Mouse (Mus musculus) lung, postnatal 4 days (tissue): ENCODE measurements at regions not wholly inside any gene's neighbourhood (a gene's known extent, or its start where the extent isn't known, plus 50 kb on each side); places are given as distances from the start of the nearest gene placed in this dataset.

ENCODE experiments used
- DNase-seq, 2 experiments: peaks; one replicate each; pipeline ENCODE4 v3.0.0; 2021

DNA sequence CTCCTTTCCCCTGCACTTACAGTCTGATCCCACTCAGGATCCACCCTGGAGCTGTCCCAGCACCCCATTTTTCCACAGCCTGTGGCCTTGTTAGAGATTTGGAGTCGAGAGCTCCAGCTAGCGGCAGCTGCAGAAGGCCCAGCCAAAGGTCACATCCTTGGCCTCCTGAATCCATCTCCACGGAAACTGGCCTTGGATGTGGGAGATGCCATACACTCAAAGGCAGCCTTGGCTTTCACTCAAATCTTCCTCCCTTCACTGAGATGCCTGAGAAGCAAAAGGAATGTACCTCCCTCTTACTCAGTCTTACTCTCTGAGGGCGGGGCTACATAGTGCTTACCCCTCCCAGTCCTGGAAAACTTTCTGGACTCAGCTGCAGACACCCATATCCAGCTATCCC is 56.2 kb upstream of the Ky start:
- DNase-seq, result no peak

DNA sequence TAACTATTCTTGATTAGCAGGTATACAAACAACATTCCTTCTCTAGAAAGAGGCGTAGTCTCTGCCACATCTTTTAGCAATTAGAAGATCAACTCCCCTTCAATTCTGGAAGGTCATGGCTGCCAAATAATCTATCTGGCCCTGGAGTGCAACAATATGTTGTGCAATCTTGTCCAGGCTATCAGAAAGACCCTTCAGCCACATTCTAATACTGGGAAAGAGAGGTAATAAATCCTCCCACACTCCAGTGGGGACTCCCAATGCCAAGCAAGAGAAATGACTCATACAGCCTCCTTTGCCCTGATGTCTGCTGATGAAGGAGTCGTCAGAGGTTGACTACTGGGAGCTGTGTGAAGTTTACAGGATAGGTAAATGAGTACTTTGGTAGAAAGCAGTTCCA is 59.5 kb upstream of the Ky start:
- DNase-seq, result no peak

- DNase-seq, result peak in 1 of 2 experiments; percentile 42
Measured at GRCm38 (mm10) chr9:102442198-102442842, 63.2 kb upstream of the Ky start.

GRCm38 (mm10) chr9:102437641-102438040 is 67.9 kb upstream of the Ky start:
- DNase-seq, result peak in 1 of 2 experiments; percentile 28

- no peak for DNase-seq
Measured at GRCm38 (mm10) chr9:102436378-102436777, 69.2 kb upstream of the Ky start.

DNA sequence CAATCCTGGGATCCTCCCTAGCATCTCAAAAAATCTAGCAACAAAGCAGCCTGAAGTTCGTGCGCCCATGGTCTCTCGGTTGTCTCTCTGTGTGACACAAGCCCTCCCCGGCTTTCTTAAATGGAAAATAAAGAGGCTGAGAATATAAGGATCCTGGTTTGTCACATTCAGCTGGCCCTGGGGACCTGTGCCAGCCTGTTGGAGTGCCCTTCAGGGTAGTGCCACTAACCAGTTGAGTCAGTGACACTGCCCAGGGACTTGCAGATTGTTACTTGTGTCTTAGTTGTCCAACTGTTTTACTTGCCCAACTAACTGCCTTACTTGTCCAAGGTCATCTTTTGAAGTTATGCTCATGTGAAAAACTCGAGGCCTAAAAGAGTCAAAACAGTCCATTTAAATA is 73.5 kb upstream of the Ephb1 start:
- DNase-seq, result no peak

GRCm38 (mm10) chr9:102424672-102425345 is 70.3 kb upstream of the Ephb1 start:
- DNase-seq, result no peak

DNA sequence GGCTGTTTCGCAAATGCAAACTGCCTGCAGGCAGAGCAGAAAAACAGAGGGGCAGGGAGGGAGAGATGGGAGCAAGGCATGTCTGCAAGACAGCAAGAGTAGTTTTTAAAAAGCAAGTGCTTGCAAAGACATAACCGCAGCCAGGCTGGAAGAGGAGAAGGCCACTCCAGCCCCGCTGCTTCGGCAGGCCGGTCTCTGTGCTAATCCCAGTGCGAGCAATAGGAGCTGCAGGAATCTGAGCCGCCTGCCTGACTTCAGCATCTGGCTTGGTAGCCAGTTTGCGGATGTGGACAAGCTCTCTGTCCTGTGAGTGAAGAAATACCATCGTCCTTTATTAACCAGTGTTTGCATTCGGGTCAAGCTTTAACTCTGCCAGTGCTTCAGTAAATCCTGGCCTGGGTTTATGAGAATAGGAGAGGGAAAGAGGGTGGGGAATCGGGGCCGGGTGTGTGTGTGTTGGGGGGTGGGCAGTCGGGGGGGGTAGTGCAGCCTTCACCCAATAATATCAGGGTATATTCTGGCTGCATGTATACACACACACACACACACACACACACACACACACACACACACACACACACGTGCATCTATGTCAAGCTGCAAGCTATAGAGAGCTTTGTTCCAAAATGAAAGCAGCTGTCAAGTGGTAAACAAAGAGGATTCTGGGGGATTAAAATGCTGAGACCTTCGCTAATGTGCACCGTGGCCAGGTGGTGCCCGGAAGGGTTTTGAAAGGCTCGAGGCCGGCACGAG is 69.6 kb upstream of the Ephb1 start:
- peak; percentile 15 to 28 for DNase-seq

GRCm38 (mm10) chr9:102423465-102423918 is 69.0 kb upstream of the Ephb1 start:
- no peak for DNase-seq

DNA sequence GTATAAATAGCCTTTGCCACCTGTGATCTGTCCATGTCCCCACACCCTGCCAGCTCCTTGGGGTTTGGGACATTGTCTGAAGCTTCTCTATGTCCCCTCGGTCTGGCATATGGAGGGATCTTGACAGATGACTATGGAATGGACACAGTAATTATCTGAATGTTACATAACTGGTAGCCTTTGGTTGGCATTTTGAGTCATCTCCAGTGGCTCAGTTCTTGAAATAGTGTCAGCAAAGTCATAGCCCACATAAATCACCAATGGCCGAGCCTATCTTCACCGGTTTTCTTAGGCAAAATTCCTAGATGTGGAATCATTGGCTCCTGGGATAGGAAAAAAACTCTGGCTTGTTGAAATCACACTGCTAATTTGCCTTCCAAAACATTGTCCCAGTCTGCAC is 67.3 kb upstream of the Ephb1 start:
- no peak for DNase-seq

GRCm38 (mm10) chr9:102420196-102420595 is 65.7 kb upstream of the Ephb1 start:
- no peak for DNase-seq

GRCm38 (mm10) chr9:102413631-102414030 is 59.1 kb upstream of the Ephb1 start:
- DNase-seq, result no peak

DNA sequence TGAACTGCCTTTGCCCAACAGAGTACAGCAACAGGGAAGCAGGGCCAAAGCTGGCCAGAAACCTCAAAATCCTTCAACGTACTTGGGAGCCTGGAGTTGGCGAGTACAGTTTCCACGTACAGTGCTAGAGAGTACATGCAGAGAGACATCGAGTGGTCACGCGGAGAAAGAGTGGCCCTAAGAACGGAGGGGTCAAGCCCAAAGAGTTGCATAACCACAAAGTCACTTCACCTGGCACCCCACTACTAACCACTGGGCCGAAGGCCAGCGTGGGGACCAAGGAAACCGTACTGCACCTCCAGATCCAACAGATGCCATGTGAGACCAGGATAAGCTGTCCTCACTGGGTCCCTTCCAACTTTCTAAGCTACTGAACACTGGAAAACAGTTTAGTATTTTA is 56.2 kb upstream of the Ephb1 start:
- no peak for DNase-seq

GRCm38 (mm10) chr9:102406017-102406416 is 51.5 kb upstream of the Ephb1 start:
- DNase-seq, result no peak
